Mouse (Mus musculus) spleen, postnatal 4 days (tissue): ENCODE measurements around the gene Evc.
A peak's percentile ranks its signal among the peaks of the same experiment; 100 is the strongest.

Source experiments
- DNase-seq, 2 experiments: peaks; one replicate each; pipeline ENCODE4 v3.0.0; 2022; ENCODE audit warnings: low spot score in 2 of 2

The Evc gene

GRCm38 (mm10) chr5:37336485-37337105, at the start of gene Evc:
Gene Evc, minus strand, starts transcription at chr5:37336894.
- DNase-seq = no peak

DNA sequence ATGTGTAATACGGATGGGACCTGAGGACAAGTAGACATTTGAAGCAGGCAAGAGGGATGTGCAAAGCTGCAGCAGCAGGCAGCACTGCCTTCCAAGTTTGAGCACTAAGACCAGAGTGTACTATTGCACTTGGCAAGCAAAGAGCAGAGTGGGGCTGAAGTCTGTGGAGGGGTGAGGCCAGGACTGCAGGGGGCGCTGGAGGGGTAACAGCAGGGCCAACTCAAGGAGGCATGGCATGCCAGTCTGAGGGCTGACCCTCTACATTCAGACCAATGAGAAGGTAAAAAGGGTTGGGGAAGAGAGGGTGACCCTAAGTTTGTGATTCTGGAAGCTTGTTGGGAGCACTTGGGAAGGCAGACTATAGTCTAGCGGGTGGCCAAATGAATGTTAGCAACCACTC, 46.9 kb upstream of the Evc start:
- DNase-seq = no peak

DNA sequence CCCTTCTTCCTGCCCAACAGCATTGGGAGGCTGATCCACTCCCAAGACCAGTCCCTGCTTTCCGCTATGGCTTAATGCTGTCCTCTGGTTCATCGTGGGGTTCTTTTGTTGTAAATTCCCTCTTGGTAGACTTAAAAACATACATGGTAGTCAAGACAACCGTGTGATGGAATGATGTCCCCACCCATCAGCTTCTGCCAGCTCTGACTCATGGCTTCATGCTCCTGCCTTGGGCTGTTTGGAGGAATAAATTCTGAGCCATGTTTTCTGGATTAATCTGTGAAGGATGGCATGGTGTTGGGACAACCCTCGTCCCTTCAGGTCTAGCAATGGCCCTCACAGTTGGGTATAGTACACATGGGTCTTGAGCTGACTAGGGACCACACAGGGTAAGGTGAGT, 43.9 kb upstream of the Evc start:
- DNase-seq = no peak

DNA sequence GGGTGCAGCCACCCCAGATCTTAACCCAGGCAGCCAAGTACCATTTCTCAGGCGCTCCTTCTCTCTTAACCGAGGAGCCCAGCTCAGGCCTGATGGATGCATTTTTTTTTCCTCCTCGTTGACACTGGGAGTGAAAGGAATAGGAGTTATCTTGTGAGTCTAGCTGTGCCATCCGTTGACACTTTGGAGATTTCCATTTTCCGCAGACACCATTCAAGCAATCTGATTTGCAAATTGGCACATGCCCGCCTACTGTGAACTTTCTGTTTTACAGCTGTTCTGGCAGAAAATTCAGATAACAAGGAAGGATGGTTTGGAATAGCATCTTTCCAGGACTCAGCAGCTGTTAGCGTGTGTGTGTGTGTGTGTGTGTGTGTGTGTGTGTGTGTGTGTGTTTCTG, 40.7 kb upstream of the Evc start:
- DNase-seq = no peak

DNA sequence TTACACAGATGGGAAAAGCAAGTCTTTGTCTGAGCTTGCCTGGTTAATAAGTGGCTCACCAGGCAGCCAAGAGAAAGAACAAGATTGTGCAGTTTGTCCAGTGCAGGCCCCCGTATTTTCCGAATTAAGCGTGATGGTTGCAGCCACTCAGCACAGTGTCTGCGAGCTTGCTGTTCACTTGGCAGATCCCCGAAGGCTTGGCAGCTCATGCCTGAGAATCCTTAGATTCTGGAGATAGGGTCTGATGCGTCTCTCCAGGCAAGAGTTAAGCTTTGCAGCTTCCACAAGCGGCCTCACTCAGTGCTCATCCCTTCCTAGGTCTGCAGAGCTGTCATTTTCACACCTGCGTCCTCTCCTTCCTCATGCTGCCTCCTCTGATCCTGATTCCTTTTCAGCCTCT, 32.1 kb upstream of the Evc start:
- DNase-seq = no peak

- DNase-seq = no peak
Measured at GRCm38 (mm10) chr5:37365751-37366150, 29.1 kb upstream of the Evc start.

DNA sequence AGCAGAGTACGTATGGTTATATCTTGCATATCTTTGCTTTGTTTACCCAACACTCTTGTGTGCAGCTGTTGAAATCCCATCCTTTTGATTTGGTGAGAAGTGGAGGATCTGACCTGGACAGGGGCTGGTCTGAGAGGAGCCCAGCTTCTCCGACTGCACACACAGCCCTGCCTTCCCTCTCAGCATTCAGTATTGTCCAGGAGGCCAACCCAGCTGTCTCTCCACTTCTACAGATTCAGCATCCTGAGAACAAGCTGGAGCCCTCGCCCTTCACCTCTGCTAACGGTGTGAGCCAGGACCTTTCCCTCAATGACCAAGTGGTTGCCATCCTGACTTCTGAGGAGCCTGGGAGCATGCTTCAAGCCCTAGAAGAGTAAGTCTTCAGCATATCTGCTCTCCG, 26.6 kb upstream of the Evc start:
- no peak for DNase-seq

- DNase-seq = no peak
Measured at GRCm38 (mm10) chr5:37362618-37363017, 25.9 kb upstream of the Evc start.

- DNase-seq = no peak
Measured at GRCm38 (mm10) chr5:37356027-37356426, 19.3 kb upstream of the Evc start.

GRCm38 (mm10) chr5:37354385-37354784, 17.7 kb upstream of the Evc start:
- DNase-seq = no peak

DNA sequence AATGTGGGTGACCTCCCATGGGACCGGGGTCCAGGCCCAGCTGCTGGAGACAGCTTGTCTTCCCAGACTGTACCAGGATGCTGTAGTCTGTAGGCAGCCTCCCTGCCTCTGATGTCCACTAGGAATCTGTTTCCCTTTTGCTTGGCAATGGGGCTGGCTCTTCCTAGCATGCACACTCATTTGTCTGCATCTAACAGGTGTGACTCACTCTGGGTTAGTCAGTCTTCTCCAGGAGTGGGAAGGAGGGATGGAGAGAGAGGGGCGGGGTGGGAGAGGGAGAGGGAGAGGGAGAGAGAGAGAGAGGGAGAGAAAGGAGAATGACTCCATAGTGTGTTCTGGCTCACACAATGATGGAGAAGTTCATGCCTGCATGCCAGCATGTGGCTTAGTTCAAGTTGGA, 15.1 kb upstream of the Evc start:
- DNase-seq = no peak

DNA sequence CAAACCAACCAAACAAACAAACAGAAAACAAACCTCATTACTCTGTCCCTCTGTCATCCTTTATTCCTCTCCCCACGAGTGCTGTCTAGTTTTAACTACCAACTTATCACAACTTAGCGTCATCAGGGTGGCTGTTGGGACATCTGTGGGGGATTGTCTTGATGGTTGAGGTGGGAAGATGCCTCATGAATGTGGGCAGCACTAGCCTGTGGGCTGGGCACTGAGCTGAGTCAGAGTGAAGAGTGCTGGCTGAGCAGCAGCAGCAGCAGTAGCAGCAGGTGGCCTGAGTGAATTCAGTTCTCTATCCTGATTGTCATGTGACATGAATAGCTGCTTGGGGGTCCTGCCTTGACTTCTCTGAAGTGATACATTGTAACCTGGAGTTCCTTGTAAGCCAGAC, 7.3 kb upstream of the Evc start:
- DNase-seq = no peak

DNA sequence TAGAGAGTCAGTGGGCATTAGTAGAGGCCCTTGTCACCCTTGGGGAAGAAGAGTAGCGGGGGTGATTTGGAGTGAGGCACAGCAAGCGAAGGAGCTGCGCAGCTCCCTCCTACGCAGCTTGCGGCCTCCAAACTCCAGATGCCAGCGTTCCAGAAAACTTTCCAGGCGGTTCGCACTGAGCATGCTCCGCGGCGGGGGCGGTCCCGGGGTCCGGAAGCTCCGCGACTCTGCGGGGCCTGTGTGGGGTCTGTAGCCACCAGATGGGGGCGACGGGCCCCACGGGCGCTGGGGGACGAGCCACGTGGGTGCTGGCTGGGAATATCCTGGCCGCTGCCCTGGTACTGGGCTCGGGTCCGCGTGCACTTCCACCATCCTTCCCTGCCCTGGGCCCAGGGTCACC, 1.6 kb upstream of the Evc start, which contains the start of gene Evc2:
Gene Evc2 (plus strand): TSS at position 212 of the 400 bp plus-strand sequence.
- peak in 1 of 2 experiments; percentile 20 for DNase-seq

DNA sequence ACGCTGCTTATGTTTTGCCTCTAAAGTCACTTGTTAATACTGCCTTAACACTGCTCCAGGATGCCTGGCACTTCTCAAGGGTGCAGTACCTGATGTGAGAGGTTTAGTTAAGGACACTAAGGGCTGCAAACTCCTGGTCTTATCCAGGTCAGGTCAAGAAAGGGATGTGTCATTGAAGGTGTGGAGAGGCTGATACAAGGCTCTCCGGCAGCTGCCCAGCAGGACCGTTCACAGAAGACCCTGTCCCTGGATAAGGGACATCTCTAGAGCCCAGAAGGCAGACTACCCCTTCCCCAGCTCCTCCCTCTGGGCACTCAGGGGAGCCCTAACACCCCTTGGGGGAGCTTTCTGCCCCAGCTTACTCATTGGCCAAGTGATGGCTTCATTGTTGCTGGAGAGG, 1.0 kb upstream of the Evc start:
- DNase-seq = no peak

GRCm38 (mm10) chr5:37335061-37335460, 1.6 kb downstream of the Evc start:
- DNase-seq = no peak

GRCm38 (mm10) chr5:37332066-37332465, 4.6 kb downstream of the Evc start:
- DNase-seq = no peak

DNA sequence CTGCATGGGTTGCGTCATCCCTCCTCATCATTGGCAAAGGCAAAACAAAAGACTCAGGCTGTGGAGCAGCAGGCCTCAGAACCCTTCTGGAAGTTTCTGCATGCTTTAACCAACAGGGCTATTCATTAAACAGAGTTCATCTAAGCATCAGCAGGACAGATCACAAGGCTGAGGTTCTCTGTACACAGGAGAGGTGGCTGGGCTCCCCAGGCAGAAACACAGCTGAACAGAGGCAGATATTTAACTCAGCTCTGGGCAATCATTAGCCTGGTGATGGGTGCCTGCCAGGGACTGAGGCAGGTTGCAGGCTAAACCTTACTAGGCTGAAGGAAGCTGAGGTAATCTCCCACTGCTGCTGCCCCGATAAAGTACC, 5.6 kb downstream of the Evc start:
- DNase-seq = no peak

DNA sequence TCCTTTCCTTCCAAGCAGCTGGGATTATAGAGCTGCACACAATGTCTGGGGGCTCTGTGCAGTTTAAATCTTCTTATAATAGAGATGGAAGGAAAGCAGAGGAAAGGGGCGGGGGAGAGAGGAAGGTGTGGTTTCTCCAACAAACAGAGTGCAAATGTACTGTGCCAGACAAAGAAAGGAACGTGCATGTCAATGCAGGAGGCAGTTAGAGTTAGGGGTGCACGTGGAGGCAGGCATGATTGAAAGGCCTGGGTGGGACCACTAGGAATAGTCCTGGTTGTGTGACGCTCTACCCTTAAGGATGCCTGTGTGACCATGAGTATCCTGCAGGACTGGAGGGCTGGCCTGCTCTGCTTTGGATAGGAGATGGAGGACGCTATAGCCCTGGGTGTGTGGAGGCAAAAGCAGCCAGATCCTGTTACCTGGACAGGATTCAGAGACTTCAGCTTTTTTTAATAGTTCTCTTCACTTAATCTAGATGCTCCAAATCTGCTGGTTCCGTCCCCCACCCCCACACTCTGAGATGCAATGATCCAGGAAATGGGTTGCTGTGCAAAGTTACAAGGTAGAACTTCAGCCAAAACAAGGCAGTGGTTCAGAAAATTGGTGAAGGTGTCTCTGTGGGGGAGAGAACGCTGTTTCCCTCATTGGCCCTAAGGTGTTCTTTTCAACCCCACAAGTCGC, 6.1 kb downstream of the Evc start:
- no peak for DNase-seq

- DNase-seq = no peak
Measured at GRCm38 (mm10) chr5:37326675-37327074, 10.0 kb downstream of the Evc start.

DNA sequence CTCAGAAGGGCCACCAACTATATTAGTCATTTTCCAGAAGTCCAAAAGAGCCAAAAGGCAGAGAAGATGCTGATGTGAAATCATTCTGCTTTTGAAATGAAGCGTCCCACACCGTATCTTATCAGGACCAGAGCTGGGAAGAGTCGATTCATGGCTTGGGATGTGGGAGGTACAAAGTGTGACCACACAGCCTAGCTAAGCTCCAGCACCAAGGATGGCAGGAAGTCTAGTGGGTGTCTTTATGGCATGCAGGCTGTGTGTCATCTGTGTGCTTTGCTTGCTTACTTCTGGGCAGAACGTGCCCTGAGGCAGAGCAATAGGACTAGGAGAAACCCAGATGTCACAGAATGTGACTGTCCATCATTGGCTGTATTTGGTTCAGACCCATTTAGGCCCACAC, 15.9 kb downstream of the Evc start:
- no peak for DNase-seq

DNA sequence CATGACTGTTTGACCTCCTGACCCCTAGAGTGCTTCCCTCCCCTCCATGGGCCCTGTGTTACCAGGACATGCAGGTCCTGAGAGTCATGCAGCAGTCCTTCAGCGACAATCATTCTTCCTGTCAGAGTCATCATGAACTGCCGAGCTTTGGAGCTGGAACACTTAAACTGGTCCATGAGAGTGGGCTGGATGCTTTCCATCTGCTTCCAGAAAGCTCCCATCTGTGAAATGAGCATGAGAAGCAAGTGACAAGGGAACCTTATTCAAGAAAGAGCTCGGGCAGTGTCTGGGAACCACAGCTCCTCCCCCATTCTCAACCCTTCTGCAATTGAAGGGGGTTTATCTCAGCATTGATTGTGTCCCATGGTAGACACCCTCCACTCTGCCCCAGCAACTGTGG, 16.5 kb downstream of the Evc start:
- DNase-seq = no peak

GRCm38 (mm10) chr5:37318715-37319114, 18.0 kb downstream of the Evc start:
- no peak for DNase-seq

GRCm38 (mm10) chr5:37312980-37313722, 23.5 kb downstream of the Evc start:
- no peak for DNase-seq
